Mouse (Mus musculus) cerebellum, adult 2 months (tissue): ENCODE measurements around the gene Ddr1. TPM values are rescaled to one million over a fixed set of nuclear protein-coding genes. Genes with fewer than 3 reads are reported as not detected.
A peak's percentile ranks its signal among the peaks of the same experiment; 100 is the strongest.
"Not testable (repeated sequence)": the region's sequence is repeated elsewhere in the genome, so short reads cannot be mapped to it uniquely, and the experiment has no call there.

Experiments used
- DNase-seq, 2 experiments: peaks; one replicate each; pipeline ENCODE4 v3.0.0; 2021
- H3K27ac ChIP-seq: fragments of 200-500 bp; 2 replicates; pipeline ENCODE4 v1.5.1; 2012; ENCODE audit warnings: low read length, control low read depth, inconsistent platforms; ENCODE audit not compliant: insufficient read depth
- H3K27me3 ChIP-seq: fragments of 200-500 bp; 2 replicates; pipeline ENCODE4 v1.6.1; 2012; ENCODE audit warnings: inconsistent platforms, mild to moderate bottlenecking, low read length, moderate library complexity; ENCODE audit not compliant: control insufficient read depth, insufficient read depth
- H3K4me1 ChIP-seq: fragments of 200-500 bp; 2 replicates; pipeline ENCODE4 v1.6.1; 2011; ENCODE audit warnings: low read length; ENCODE audit not compliant: control insufficient read depth, insufficient read depth
- H3K4me3 ChIP-seq: fragments of 200-500 bp; replicated peaks from 2 replicates; pipeline ENCODE3; 2011; ENCODE audit warnings: mild to moderate bottlenecking, low read depth, low read length, control low read depth; ENCODE audit not compliant: insufficient read depth
- CTCF ChIP-seq: fragments of 200-500 bp; IDR thresholded peaks from 2 replicates; pipeline ENCODE4 v1.5.1; 2011; ENCODE audit warnings: low read depth, mild to moderate bottlenecking, control low read depth, low read length, moderate library complexity, borderline replicate concordance; ENCODE audit not compliant: insufficient read depth
- POLR2A ChIP-seq: fragments of 200-500 bp; IDR thresholded peaks from 2 replicates; pipeline ENCODE4 v1.6.1; 2011; ENCODE audit warnings: low read length, control low read depth, borderline replicate concordance; ENCODE audit not compliant: insufficient read depth
- WGBS: fragments of 180-500 bp; shearing (Covaris S2); methylation state at CpG from one replicate; pipeline ENCODE4 v1.1.7; 2018; 5-methylcytosine and 5-hydroxymethylcytosine counted together
- polyA plus RNA-seq: library from polyadenylated mRNA; depleted of rRNA; stranded (reverse); fragments of >200 nt; gene quantifications from 2 replicates; pipeline ENCODE4 v1.2.3, GENCODE M21; 2012

Ddr1 gene
- polyA plus RNA-seq, 1 experiment, result 76.9 TPM

DNA sequence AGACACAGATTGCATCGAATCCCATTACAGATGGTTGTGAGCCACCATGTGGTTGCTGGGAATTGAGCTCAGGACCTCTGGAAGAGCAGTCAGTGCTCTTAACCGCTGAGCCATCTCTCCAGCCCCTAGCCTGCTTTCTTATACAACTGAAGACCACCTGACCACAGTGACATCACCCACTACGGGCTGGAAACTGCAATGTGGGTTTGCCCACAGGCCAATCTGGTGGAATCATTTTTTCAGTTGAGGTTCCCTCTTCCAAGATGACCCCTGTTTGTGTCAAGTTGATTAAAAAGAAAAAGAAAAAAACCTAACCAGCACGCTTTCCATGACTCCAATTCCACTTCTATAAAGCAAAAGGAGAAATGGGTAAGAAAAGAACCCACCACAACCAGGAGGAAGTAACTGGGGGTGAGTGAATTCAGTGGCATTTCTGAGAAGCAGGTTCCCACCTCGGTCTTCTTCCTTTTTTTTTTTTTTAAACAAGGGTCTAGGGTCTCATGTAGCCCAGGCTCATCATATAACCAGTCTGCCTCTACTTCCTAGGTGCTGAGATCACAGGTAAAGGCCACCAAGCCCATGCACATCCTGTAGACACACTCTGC lies 36.0 kb upstream of the Ddr1 start:
- Histone ChIP-seq H3K4me1 (no peaks in the 10 kb centered on the region), H3K4me3 (no peak overlapping the region), H3K27me3 (no peaks in the 10 kb centered on the region), H3K27ac (no peak overlapping the region)
- TF ChIP-seq CTCF, result no peak
- TF ChIP-seq POLR2A, result no peak
- no peak for DNase-seq
- 74% methylated on average over 5 of the region's 5 CpGs for WGBS

- WGBS, result 5% methylated on average over 6 of the region's 6 CpGs
- TF ChIP-seq POLR2A, result no peak
- TF ChIP-seq CTCF, result peak; percentile 92
These were observed 35.3 kb upstream of the Ddr1 start for GRCm38 (mm10) chr17:35739675-35740074.

DNA sequence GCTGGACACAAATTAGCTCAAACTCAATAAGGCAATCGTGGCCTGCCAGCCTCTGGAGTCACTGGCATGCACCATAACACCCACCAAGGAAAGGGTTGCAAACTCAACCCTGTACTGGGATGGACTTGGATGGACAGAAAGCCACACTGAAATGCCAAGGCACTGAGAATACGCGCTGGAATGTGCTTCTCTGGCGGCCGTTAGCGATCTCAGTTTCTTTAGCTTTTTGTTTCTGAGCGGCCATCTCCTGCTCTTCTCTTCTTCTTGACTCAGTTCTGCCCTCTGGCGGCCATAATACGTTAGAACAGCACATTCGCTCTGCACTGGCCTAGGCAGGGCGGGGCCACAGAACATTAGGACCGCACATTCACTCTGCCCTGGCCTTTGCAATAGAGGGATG lies 33.3 kb upstream of the Ddr1 start:
- DNase-seq, result peak; percentile 83 to 86
- WGBS, result 11% methylated on average over 12 of the region's 12 CpGs
- H3K27me3 ChIP-seq, result no peaks in the 10 kb centered on the region
- no peak overlapping the region for H3K27ac ChIP-seq
- peak overlapping the region; percentile 31 for H3K4me3 ChIP-seq
- TF ChIP-seq CTCF, result peak; percentile 78
- TF ChIP-seq POLR2A, result no peak
- peaks cover 4% of the 10 kb centered on the region; the same call in 1 of the 2 replicates for H3K4me1 ChIP-seq

More at GRCm38 (mm10) chr17:35739675-35740074, 35.3 kb upstream of the Ddr1 start:
- peak; percentile 89 to 90 for DNase-seq
- no peaks in the 10 kb centered on the region for H3K4me1 ChIP-seq
- no peak overlapping the region for H3K27ac ChIP-seq
- H3K27me3 ChIP-seq, result no peaks in the 10 kb centered on the region
- no peak overlapping the region for H3K4me3 ChIP-seq

DNA sequence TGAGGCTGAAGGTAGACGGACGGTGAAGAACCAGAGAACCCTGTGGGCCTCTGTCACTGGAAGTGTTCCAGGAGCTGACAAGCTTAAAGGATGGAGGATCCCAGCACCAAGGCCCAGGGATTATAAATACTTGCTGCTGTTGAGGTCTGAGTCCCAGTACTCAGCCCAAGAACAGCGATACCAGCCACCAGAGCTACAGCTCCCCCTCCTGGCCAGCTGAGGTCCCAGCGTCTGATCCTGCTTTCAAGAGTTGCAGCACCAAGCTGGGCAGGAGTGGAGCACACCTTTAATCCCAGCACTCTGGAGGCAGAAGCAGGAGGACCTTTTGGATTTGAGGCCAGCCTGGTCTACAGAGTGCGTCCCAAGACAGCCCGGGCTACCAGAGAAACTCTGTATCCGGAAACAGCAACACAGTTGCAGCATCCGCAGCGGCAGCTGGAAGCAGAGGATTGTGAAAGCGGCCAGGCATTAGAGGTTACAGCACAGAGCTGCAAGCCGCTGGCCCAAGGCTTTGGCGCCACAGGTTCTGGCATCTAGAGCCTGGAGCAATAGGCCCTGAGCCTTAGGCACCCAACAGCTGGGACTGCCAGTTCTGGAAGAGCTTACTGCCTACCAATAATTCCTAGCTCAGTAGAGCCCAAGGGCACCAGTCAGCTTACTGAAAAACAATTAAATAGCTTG lies 32.0 kb upstream of the Ddr1 start:
- DNase-seq, result peak; percentile 46 to 65
- Histone ChIP-seq H3K27me3 (no peaks in the 10 kb centered on the region), H3K4me3 (no peak overlapping the region), H3K4me1 (peaks cover 4% of the 10 kb centered on the region; the same call in 1 of the 2 replicates), H3K27ac (no peak overlapping the region)
- WGBS, result 50% methylated on average over 12 of the region's 12 CpGs
- TF ChIP-seq POLR2A, result no peak
- peak; percentile 76 for TF ChIP-seq CTCF

GRCm38 (mm10) chr17:35734478-35734877 lies 30.1 kb upstream of the Ddr1 start:
- Histone ChIP-seq H3K27ac (no peak overlapping the region), H3K27me3 (no peaks in the 10 kb centered on the region), H3K4me1 (peaks cover 4% of the 10 kb centered on the region; the same call in 1 of the 2 replicates), H3K4me3 (no peak overlapping the region)
- no peak for DNase-seq
- TF ChIP-seq CTCF, result no peak
- TF ChIP-seq POLR2A, result no peak
- 97% methylated on average over 2 of the region's 2 CpGs for WGBS

GRCm38 (mm10) chr17:35733398-35733797 lies 29.0 kb upstream of the Ddr1 start:
- peak in 1 of 2 experiments; percentile 49 for DNase-seq
- no peaks in the 10 kb centered on the region for H3K27me3 ChIP-seq
- H3K27ac ChIP-seq, result no peak overlapping the region
- WGBS, result 15% methylated on average over 2 of the region's 2 CpGs
- peaks cover 4% of the 10 kb centered on the region; the same call in 1 of the 2 replicates for H3K4me1 ChIP-seq
- H3K4me3 ChIP-seq, result no peak overlapping the region
- TF ChIP-seq POLR2A (no peak), CTCF (no peak)

GRCm38 (mm10) chr17:35731431-35732145 lies 27.2 kb upstream of the Ddr1 start:
- WGBS, result 74% methylated on average over 10 of the region's 10 CpGs
- no peak overlapping the region for H3K27ac ChIP-seq
- no peaks in the 10 kb centered on the region for H3K27me3 ChIP-seq
- H3K4me3 ChIP-seq, result no peak overlapping the region
- peaks cover 4% of the 10 kb centered on the region; the same call in 1 of the 2 replicates for H3K4me1 ChIP-seq
- TF ChIP-seq POLR2A (no peak), CTCF (no peak)
- no peak for DNase-seq

DNA sequence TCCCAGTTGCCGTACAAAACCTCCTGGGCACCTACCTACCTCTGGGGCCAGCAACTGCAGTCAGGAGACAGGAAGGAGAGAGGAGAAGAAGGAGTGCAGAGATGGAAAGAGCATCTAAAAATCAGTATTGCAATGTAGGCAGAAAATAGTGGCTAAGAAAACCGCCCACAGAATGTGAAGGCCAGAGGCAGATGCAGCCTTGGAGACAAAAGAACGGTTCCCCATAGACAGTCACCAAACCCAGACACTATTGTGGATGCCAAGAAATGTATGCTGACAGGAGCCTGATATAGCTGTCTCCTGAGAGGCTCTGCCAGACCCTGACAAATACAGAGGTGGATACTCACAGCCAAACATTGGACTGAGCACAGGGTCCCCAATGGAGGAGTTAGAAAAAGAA lies 25.7 kb upstream of the Ddr1 start:
- WGBS, result 61% methylated on average over 3 of the region's 3 CpGs
- H3K4me1 ChIP-seq, H3K27ac ChIP-seq, DNase-seq, H3K27me3 ChIP-seq, H3K4me3 ChIP-seq: not testable (repeated sequence)
